Mouse (Mus musculus) embryonic fibroblast, embryonic 13.5 days (primary cell): ENCODE data around the gene Mbnl2.

Source experiments
- CTCF ChIP-seq: IDR thresholded peaks from 2 replicates; pipeline ENCODE4 v1.5.1; 2011; ENCODE audit warnings: mild to moderate bottlenecking, control low read depth, low read length, moderate library complexity, borderline replicate concordance; ENCODE audit not compliant: insufficient read depth
- POLR2A ChIP-seq: IDR thresholded peaks from 2 replicates; pipeline ENCODE4 v1.6.1; 2011; ENCODE audit warnings: low read depth, mild to moderate bottlenecking, control low read depth, low read length, moderate library complexity

DNA sequence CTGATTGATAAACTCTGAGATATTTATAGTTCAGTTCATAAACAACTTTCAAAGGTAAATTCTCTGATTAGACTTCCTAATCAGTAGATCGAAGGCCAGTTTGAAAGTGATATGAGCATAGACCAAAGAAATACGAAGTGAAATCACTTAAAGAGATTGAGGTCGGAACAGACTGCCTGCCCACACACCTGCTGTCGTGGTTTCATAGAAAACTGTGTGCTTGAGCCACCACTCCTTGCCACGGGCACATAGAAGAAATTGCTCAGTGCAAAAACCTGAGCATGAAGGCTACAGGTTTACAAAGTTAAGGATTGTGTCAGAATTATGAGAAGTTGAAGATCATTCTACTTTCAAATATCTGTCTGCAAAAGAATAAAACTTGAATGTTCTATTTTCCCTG is 153.0 kb downstream of the Mbnl2 start:
- TF ChIP-seq CTCF (no peak), POLR2A (no peak)
